Mouse (Mus musculus) liver, postnatal 0 days (tissue): Measurements from ENCODE around the gene Abr.

ENCODE experiments used
- CTCF ChIP-seq: sonication (generic); IDR thresholded peaks from 2 replicates; pipeline ENCODE4 v1.5.1; 2016; ENCODE audit warnings: antibody characterized with exemption, low read depth
- EP300 ChIP-seq: IDR thresholded peaks from 2 replicates; pipeline ENCODE4 v1.6.1; 2016; ENCODE audit warnings: antibody characterized with exemption, low read depth, mild to moderate bottlenecking

- TF ChIP-seq EP300 (no peak), CTCF (no peak)
These were observed 9.4 kb downstream of the Abr start for GRCm38 (mm10) chr11:76612638-76613104.
